Mouse (Mus musculus): ENCODE measurements around the gene Ano1.

DNA sequence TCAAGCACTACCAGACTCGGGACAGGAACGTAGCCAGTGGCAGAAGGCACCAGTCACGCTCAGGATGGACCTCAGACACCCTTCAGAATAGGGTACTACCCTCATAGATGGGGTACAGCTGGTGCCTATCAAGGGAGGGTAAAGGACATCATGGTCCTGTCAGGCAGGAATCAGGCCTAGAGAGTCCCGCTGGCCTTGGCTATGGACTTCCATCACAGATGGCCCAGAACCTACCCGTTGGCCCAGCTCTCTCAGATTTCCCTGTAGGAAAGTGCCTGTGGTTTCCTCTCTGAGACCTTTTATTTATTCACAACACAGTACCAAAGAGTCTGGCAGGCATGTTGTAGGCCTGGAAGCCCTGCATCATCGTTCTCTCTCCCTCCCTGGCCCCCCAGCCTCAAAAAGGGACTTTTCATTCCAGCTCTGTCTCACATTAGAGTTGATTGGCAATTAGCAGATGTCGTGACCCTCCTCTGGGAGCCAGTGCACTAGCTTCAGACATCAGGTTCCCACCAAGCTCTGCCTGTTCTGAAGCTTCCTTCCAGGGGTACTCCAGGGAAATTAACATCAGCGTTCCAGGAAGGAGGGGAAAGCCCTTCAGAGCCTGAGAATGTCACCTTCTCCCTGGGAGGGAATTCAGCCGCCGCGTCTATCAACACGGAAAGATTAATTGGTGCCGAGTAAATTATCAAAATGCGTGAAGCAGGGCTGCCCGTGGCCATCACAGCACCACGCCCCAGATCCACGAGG is 45.4 kb upstream of the Ano1 start:
- TF ChIP-seq CTCF (IDR thresholded peaks at IDR 0.05; ENCODE audit: borderline replicate concordance, extremely low read depth, insufficient read depth, insufficient read length) (no peak), POLR2A (IDR thresholded peaks at IDR 0.05; ENCODE audit: borderline replicate concordance, extremely low read depth, insufficient read depth, insufficient read length, poor library complexity, severe bottlenecking) (no peak)
